Mouse (Mus musculus) A20 (cell line): ENCODE measurements around the gene Psmb5.

ENCODE experiments used
- DNase-seq: peaks from one replicate; pipeline ENCODE4 v3.0.0-alpha.2; 2011; ENCODE audit warnings: low read depth, low spot score

The Psmb5 gene

DNA sequence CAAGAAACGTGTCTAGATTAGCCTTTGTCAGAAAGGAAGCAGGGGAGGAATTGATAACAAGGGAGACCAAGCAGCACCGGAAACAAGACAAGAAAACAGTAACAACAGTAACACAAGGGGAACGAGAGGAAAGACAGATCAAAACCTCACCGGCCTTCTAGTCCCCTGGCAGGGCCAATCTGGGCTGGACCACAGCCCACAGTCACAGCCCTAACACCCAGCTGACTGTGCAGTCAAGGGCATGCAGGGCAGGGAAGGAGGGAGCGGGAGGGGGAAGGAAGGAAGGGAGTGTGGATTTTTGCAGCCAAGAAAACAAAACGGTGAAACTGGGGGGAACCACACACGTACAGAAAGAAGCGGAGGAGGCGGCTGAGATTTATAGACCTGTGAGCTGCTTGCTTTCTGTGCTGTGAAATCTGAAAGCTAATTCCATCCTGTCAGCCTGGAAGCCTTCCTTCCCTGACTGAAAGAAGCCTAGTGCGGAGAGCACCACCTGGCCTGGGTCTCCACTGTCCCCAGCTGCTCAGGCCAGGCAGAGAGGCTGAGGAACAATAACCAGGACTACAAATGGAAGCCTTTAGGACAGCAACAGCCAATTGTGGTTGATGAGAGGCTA, 25.4 kb downstream of the Psmb5 start:
- no peak for DNase-seq

DNA sequence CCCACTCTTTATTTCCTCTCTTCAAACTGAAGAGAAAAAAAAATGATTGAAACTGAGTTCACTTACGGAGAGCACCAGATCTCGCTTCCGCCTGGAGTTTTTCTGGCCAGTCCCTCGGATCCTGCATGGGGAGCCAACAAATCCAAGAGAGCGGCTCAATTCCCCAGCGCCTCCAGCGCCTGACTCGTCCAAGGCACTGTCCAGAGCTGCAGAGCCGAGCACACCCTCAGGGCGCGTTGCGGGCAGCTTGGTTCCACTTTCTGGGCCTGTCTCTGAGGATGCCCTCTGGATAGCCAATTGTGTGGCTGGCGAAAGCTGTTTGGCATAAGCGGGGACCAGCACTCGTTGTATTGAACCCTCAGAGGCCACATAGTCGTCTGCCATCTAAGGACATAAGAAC, 26.8 kb downstream of the Psmb5 start:
- DNase-seq = no peak

DNA sequence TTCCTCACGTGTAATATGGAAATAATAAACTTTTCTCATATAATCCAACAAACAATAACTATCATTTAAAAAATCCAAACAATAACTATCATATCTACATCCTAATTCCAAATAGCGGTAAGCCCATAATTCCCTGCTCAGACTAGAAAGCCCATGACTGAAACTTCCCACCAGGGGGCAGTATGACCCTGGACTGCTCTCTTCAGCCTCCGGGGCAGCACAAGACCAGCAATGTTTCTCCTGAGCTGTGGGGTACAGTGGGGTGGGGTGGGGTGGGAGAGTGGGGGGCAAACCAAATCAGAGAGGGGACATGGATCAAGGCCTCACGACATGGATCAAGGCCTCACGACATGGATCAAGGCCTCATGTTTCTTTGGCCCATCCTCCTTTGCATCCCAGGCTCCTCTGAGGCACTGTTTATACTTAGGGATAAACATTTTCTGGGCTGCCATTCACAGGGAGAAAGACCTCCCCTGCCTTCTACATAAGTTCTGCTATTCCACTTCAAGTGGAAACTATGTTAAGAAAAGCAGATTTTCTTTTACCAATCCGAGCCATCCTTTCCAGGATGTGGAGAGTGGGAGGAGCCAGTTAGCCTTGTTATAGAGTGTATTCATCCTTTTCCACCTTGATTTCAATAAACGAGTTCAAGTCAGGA, 34.0 kb downstream of the Psmb5 start:
- peak; percentile 55 for DNase-seq

DNA sequence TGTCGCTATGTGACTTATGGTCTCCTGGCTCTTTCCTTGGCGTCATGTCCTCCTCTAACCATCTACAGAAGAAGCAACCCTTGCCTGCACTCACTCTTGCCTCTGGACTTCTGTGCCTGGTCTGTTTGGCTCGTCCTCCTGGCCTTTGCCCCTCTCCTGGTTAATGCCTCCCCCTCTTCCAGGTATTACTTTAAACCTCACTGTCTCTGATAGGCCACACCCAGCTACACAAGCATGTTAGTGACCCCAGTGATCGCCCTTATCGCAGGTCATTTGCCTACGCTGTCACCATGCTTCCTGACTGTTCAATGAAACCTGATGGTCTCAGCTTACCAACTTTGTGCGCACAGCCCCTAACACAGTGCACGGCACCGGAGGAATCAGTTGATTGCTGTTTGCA, 35.3 kb downstream of the Psmb5 start:
- DNase-seq = no peak

DNA sequence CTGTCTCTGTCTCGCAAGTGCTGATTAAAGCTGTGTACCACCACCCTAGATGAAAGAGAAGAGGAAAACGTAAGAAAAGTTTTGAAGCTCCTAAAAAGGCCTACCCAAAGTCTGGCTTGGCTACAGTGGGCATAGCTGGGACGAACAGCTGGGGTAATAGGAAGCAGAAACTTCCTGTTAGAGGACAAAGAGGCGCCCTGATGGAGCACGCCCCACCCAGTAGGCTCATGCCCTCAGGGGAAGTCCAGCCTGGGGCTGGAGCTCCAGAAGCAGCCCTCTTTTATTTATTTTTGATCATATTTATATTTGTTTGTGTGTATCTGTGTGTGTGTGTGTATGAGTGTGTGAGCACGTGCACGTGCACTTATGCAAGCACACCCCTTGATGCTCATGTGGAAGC, 38.2 kb downstream of the Psmb5 start:
- no peak for DNase-seq

DNA sequence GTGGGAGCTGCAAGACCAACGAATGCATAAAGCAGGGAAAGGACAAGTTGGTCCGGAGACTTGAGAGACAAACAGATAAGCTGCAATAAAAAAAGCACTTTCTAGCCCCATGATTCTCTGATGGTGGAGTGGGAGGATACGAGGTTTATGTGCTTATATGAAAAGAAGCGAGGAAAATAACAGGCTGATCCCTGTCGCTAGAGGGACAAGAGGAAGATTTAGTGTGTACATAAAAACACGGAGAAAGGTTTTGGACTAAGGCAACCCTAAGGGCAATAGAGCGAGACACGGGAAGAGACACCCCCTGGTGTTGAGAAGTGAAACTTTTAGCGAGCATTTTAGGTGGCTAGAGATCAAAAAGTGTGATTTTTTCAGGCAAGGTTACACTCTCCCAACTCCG, 39.8 kb downstream of the Psmb5 start:
- no peak for DNase-seq

DNA sequence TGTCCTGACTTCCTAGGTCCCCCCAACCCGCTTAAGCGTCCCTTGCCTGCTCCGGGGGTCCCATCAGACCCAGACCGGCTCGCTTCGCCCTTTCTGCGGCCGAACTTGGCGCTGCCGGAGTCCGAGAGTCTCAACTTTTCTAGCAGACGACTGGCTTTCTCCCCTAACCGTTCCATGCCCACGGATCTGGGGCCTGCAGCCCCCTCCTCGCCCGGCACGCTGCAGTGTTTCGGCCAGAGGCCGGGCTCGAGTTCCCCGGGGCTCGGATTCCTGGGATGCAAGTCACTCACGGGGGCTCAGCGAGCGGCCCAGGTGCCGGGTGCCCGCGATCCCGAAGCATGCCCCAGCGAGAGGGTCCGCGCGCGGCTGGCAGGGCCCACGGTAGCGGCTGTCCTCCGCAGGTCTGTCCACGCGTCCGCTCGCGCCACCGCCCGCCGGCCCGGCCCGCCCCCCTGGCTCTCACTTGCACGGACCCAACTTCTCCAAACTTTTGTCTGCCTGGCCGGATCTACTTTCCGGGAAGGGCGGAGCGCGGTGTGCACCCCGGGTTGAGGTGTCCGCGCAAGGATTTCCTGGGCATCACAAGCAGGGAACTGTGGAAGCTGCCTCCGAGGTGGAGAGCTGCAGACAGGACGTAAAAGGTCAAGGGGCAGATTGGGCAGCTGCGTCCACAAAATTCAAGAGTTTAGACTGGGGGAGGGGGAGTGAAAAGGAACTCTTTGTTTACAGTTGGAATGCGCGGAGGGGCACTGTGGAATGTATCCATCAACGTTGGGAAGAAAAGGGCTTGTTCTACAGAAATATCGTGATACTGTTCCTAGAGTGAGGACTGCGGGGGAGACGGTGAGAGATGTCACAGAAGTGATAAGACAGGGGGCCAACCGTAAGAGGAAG, 40.5 kb downstream of the Psmb5 start, which contains the start of gene Ajuba:
TSS of gene Ajuba (minus strand) at position 470 of the 894 bp plus-strand sequence.
- DNase-seq = no peak

DNA sequence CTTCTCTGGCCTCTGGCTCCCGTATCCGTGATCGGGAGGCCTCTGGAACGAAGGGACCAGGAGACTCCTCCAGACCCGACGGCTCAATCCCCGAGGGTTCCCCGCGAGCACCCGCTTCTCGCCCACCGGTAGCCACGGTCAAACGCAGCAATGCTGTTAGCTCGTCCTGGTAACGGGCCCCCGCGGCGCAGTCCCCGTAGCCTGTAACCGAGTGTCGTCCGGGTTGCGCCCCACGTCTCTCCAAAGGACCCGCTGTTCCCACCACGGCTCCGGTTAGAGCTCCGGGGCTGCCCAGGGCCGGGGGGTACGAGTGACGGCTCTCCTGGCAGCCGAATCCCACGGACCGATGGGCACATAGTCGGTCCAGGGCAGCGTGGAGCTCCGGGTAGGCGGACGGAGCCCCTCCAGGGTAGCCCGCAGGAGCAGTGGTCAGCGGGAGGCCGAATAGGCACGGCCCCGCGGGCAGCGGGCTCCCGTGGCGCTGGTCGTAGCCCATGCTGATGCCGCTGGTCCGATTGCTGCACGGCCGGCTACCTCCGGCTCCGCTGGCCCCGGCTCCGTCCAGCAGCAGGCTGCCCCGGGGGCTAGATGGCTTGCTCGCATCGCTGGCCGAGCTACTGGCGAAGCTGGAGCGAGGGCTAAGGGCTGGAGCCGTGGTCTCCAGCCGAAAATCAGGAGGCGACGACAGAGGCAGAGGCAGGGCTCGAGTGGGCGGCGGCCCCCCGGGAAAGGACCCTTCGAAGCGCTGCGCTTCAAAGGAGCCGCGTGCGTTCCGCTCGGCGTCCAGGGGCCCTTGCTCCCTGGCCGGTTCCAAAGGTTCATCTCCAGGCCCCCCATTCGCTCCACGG, 41.4 kb downstream of the Psmb5 start:
- no peak for DNase-seq

DNA sequence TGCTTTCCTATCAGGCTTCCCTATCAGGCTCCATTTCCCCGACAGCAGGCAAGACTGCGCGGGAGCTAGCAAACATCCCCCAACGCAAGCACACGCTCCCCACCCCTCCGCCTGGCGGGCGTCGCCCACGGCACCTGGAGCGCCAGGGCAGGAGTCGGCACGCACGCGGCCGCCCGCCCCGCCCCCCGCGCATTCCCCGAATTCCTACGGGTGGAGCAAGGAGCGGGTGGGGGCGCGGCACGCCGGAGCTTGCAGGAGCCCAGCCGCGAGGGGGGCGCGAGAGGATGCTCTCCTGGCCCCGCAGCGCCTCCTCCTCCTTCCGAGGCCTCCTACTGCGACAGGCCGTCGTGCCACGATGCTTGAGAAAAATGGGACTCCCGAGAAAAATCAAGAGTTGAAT, 42.2 kb downstream of the Psmb5 start:
- DNase-seq = no peak

DNA sequence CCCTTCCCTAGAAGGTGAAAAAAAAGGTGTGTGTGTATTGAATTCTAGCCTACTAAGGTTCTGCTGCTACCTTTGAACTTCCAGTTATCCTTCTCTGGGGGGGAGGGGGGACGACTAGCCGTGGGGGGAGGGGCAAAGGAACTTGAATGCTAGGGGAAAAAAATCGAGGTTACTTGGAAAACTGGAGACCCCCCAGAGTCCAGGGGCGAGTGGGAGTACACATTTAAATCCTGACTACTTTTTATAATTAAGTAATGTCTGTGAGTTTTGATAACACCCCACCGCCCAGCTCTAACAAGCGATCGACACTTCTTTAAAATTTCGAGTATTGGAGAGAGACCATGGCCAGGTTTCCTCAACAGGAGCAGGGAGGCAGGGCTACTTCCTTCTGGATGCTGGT, 42.8 kb downstream of the Psmb5 start:
- no peak for DNase-seq

DNA sequence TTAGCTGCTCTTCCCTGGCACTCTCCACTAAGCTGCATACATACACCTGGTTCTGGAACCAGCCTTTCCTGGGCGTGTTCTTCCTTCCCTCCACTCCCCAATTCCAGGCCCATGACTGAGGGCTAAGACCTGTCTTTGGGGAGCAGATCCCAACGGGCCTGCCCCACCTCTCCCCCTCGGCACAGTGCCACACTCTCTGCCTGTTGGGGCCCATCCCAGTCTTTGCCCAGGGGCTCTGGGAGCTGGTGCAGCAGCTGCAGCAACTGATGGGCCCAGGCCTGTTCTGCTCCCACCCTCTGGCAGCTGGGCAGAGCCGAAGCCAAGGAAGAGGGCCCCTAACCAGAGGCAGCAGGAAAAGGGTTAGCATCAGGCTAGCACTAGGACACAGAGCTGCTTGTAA, 43.6 kb downstream of the Psmb5 start:
- DNase-seq = no peak

DNA sequence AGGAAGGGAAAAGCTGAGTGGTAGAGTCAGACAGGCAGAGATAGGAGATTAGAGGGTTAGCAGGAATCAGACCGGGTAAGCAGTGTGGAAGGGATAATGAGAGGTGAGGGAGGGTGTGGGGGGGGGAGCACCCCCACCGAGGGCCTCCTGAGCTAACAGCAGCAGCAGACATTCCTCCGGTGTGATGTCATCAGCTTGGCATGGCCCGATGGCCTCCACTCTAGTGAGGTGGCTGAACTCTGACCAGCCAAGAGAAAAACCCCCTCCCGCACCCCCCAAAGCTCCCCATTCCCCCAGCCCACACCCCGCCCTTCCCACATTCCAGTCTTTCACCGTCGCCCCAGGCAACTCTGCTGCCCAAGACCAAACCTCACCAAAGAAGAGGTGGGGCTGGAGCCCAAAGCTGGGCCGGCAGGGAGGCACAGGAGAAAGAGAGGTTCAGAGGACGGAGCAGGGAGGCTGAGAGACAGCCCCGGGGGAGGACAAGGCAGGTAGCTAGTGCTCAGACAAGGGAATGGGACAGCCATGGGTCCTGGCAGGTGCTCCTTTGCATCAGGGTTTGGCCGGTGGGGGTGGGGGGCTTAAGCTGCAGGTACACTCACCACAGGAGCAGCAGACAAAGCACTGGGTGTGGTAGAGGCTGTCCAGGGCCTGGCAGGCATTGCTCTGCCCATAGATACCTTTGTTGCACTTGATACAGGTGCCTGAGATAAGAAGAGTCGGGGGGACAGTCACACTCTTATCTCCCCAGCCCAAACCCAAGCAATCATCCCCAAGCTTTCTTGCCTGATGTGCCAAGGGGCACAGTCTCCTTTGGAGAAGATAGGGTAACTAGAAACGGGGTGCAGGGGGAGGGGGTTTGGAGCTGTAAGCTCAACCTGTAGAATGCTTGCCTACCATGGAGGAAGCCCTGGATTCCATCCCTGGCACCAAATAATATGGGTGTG, 44.8 kb downstream of the Psmb5 start:
- peak; percentile 57 for DNase-seq

DNA sequence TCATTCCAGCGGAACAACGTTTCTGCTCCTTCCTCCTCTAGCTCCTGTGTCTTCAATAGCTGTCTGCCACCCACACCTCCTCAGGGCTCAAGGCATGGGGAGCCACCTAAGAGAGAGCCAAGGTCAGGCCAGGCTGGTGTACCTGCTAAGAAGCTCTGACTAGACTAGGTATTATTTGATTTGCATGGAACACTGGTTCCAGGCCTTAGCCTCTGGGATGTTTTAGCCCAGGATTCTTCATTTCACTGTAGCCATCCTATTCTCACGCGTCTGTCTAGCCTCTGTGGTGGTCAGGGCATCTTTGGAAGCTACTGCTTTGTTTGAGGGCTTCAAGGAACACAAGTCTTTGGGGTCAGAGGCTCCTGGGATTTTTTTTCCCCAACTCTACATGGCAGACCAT, 45.7 kb downstream of the Psmb5 start:
- peak; percentile 29 for DNase-seq

DNA sequence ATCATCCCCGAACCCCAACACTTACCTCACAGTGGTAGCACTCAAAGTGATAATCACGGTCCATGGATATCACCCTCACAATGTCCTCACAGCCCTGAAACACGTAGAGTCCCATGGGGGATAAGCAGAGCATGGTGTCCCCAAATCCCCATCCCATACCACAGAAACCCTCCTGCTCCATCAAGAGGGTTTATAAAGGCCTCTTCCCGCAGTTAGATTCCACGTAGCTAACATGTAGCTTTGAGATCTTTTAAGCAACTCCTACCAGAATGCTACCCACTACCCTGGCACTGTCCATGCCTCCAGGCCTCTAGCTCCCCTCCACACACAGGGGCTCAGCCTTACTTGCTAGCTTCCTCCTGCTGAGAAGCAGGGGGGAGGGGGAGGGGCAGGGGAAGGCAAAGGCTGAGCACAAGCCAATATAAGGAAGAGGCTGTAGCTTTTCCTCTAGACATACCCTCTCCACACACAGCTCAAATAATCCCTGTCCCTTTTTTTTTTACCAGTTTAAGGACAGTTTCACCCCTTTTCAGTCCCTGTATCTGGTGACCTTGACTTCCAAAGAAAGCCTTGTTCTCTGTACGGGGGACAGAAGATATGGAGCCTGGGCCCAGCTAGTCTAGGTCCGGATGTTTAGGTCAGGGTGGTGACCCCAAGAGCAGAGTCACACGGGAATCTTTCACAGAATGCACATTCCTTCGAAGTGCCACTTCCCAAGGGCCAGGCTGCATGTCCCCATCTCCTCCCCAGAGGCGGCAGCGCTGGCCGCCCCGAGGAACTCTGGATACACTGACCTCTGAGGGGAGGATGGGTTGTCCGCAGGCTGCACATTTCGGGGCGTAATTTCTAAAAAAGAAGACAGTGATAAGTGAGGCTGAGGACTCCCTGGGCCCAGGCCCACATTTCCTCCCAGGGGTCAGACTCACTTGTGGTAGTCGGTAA, 48.1 kb downstream of the Psmb5 start:
- peak; percentile 35 for DNase-seq

DNA sequence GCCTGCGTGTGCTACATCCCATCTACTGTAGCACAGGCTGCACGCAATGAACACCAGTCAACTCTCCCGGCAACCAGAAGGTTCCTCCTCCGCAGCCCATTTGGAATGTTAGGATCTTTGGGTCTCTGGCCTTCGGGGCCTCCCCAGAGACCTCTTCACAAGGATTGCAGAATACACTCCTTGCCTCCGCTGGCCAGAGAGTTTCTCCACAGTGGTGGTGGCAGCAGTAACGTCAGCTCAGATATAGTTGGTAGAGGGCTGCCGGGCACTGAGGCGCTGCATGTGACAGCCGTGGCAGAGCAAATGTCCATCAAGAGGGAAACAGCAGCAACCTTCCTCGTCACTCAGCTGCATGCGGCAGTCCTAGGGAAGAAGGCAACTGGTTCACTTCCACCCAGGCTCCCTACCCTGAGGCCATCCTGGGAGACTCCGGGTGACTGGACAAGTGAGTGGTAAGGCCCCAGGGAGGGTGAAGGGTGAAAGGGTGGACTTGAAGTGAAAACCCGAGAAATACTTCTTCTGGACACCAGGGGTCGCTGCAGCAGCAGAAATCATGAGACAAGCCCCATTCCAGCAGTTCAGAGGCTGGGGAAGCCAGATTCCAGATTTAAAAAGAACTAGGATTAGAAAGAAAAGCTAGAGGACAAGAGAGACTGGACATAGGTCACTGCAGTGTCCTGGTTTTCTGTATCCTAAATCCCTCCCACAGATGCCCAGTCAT, 49.0 kb downstream of the Psmb5 start:
- DNase-seq = peak; percentile 78
